Mouse (Mus musculus): ENCODE measurements at regions not wholly inside any gene's neighbourhood (a gene's known extent, or its start where the extent isn't known, plus 50 kb on each side); places are given as distances from the start of the nearest gene placed in this dataset.

DNA sequence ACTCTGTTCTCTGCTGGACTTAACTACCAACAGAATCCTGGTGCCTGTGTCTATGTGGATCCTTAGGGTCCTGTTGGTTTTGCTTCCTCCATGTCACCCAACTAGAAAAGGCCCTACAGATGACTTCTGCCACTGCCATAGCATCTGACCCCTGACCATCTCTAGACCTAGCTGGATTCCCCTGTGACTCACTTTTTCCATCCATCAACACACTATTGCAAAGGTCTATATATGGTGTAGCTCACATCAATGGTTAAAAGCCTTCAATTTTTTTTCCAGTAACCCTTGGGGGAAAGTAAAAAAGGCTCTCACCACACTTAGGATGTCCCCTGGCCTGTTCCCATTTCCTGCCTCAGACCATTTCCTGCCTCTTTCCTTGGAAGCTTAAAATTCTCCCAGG, 460.2 kb upstream of the Mki67 start:
- no peak for DNase-seq (ENCODE audit: low spot score)

GRCm38 (mm10) chr7:136180996-136181395, 464.8 kb upstream of the Mki67 start:
- no peak for DNase-seq (ENCODE audit: low spot score)

DNA sequence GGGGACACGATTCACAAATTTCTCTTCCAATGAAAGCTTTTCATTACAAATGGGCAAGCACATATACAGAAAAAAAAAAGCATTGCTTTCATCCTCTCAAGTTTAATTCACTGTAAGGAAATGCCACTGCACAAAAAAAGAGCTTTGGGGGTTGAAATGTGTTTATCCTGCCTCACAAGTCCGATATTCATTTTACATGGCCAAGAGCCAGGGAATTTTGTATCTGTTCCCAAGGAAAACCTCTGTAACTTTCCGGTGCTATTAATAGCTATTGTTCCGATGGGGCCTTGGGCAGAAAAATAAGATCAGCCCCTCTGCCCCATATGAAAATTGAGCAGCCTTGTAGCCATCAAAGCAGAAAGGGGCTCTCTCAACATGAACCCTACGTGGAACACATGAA, 465.9 kb upstream of the Mki67 start:
- no peak for DNase-seq (ENCODE audit: low spot score)

DNA sequence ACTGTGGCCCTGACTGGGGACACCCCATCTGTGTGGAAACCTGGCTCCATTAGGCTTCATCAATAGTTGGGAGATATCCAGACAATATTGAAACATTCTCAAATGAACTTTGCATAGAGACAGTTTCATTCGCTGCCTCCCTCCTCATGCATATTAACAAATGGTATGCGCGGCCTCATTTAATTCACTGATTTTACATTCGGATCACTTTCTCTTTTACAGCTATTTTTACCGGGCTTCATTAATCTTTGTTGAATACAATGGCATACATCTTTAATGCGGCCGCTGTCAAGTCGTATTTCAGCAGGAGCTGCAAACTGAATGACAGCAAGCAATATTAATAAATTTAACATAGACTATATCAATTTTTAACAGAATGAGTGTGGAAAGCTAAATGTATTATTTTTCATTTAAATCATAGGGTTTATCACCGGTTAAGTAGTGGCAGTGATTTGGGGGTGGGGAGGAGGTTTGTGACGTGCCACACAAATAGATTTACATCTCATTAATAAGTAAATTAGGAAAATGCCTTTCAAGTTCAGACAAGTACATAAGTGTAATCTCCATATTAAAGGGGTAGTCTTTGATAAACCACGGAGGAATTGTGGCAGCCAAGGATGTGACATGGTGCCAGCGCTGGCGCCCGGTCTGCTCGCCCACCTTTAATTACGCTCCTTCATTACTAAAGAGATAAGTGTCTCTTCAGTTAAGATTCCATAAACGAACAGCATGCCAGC, 480.4 kb upstream of the Mki67 start:
- DNase-seq (ENCODE audit: low spot score) = no peak

DNA sequence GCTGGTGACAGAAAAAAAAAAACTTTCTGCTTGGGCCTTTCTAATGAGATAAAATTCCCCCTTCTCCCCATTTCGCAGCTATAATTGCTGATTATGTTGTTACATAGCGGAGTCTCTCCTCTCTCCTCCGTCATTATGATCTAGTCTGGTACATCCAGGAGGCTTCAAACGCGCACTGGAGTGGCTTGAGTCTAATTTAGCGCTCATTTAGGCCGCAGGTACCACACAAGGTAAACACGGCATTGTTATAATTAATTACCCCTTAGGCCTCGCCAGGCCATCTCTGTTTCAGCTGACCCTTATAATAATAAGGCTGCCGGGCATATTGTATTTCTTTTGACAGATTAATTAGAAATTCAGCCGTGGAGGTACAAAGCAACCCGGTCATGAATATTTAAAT, 492.7 kb upstream of the Mki67 start:
- no peak for DNase-seq (ENCODE audit: low spot score)

- DNase-seq (ENCODE audit: low spot score) = no peak
These were observed 493.4 kb upstream of the Mki67 start for GRCm38 (mm10) chr7:136209299-136210171.

- no peak for DNase-seq (ENCODE audit: low spot score)
These were observed 496.3 kb upstream of the Mki67 start for GRCm38 (mm10) chr7:136212492-136212891.

GRCm38 (mm10) chr7:136213057-136213961, 497.1 kb upstream of the Mki67 start:
- DNase-seq (ENCODE audit: low spot score) = no peak

DNA sequence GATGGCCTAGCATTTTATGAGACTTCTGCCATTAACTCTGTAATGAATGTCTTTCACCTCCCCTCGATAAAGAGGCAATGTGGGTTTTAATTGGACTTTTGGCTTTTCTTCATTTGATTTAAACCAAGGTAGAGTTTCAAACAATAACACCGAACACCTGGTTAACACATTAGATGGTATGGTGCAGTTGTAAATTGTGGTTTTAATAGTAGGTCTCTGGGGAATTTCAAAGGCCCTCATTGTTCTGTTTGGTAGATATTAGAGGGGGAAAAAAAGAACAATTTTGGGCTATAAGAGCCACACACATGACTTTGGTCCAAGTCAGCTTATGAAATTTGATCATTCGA, 497.8 kb upstream of the Mki67 start:
- no peak for DNase-seq (ENCODE audit: low spot score)

DNA sequence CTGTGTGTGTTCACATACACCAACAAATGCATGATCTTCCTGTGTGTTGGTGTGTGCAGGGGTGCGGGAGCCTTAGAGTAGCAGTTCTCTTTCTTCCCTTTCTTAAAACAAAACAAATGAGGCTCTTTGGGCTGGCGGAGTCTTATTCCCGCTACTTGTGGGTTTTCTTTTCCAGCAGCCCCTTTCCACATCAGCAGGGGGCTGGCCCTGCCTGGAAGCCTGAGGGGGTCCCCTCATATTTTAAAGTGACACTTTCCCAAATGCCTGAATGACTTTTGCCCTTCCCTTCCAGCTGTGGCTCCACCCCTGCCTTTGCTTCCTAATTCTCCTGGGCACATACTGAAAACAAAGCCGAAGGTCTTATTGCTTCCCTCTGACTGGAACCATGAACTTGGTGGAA, 498.3 kb upstream of the Mki67 start:
- no peak for DNase-seq (ENCODE audit: low spot score)

DNA sequence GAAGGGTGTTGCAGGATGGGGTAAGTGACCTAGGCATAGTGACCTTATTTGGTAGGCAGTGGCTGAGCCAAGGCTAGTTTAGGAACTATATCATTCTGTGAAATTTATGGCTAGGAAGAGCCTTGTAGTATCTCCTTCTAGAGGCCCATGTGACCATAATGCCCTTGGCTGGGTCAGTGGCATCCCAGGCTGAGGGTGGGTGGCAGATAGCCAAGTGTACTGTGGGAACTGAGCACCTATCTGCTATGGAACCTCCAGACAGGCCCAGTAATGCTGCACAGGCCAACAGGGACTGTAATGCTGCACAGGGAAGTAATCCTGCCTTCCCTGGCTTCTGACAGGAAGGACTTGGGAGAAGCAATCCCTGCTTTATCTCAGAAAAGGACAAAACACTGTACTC, 500.6 kb upstream of the Mki67 start:
- DNase-seq (ENCODE audit: low spot score) = no peak

DNA sequence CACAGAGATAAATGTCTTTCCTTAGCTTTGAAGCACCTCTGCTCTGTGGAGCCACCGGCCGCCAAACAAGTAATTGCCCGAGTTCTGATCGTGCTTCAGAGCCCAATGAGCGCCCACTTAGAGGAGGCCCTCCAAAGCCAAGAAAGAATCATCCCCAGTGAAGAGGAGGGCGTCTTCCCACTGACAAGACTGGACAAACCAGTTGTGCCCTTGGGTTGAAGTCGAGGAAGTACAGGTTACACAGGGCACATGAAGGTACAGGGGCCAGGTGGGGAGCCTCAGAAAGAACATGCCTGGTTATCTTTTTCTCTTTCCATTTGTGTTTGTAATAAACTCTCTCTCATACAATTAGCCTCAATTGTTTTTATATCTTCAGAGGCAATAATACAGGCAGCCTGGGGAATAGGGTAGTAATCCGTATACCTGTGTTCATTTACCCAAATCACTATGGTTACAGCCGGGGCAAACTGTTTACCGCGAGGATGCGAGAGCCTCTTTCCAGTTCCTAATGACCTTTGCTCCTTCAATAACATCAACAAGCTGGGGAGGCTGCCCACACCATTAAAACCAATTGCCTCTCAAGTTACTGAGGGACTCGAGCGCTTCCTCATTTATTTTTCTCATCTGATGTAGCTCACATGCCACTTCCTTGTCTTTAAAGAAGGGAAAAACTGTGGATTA, 503.5 kb upstream of the Mki67 start:
- no peak for DNase-seq (ENCODE audit: low spot score)

DNA sequence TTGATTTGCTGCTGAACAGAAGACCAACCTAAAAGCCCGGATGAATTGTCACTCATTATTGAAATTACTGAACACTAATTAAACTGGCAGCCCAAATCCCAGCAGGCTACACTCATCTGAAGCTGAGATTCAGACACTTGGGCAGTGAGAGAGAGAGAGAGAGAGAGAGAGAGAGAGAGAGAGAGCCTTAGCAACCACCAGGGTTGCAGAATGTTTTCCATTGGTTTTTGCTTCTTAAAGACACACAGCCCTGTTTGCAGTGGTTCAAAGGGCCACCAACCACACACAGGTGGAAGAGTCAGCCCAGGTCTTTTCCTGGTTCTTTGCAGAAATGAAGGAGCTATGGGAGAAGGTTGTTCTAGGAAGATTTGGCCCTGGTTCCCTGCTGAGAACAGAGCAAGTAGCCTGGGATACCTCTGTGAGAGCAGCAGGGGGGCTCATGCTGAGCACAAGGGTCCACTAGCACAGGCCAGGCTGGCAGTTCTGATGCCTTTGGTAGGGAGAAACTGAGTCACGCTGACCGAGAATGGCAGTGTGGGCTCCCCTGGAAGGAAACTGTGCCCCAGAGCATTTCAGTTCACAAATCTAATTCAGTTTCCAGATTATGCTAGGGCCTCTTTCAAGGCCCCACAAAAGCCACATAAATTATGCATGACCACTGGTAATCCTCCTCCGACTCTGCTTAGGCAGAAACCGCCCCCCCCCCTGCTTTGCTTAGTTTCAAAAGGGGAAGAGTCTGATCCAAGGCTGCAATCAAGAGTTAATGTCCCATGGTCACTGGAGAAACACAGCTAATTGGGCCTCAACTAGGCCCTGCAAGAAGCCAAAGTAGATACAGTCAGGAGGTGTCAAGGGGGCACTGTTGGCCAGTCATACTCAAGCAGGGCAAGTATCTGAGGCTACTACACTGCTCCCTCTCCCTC, 504.3 kb upstream of the Mki67 start:
- DNase-seq (ENCODE audit: low spot score) = no peak

DNA sequence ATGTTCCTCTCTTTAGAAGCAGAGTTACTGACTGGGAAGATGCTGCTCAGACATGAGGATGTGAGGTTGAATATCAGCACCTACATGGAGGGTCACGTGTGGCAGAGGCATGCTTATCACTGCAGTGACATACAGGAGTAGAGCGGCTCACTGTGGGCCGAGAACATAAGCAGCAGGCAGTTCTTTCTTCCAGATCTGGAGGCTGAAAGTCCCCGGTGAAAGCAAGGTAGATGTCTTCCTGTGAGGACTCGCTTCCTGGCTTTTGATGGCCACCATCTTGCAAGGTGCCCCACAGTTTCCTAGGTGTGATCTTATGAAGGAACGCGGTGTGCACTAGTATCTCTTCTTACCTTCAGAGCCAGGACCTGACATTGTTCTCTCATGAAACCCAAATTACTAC, 505.5 kb upstream of the Mki67 start:
- DNase-seq (ENCODE audit: low spot score) = no peak

- no peak for DNase-seq (ENCODE audit: low spot score)
These were observed 509.9 kb upstream of the Mki67 start for GRCm38 (mm10) chr7:136226031-136226430.

GRCm38 (mm10) chr7:136228331-136228730, 512.2 kb upstream of the Mki67 start:
- no peak for DNase-seq (ENCODE audit: low spot score)

DNA sequence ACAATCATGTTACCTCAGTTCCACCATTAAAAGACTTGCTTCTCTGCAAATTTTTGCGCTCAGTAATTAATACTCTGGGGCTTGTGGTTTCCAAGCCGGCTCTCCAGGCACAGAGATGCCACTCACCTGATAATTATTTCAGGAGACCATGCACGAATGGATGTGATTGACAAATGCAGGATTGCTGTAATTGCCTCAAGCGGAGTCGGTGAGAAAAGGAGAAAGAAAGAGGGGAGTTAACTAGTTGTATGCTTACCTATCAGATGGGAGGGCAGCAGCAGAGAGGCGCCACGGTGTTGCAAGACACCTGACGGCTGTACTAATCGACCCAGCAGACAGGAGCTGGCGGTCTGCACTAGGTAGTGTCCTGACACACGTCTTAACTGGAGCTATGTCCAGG, 513.4 kb upstream of the Mki67 start:
- DNase-seq (ENCODE audit: low spot score) = no peak

- DNase-seq (ENCODE audit: low spot score) = no peak
These were observed 516.0 kb upstream of the Mki67 start for GRCm38 (mm10) chr7:136232177-136232576.

DNA sequence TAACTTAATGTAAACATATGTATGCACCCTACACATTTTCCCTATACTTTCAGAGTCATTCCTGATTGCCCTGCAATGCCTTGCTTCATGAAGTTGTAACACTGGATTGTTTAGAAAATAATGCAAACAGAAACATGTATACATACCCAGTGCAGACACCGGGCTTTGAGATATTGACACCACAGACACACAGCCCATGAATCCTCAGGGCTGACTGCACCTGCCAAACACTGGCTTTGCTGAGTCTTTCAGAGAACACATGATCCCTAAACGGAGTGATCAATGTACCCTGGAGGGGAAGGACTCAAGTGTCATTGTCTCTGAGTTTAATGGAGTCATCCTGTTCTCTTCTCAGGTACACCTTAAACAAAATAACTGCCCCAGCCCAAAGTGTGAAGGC, 519.4 kb upstream of the Mki67 start:
- no peak for DNase-seq (ENCODE audit: low spot score)

DNA sequence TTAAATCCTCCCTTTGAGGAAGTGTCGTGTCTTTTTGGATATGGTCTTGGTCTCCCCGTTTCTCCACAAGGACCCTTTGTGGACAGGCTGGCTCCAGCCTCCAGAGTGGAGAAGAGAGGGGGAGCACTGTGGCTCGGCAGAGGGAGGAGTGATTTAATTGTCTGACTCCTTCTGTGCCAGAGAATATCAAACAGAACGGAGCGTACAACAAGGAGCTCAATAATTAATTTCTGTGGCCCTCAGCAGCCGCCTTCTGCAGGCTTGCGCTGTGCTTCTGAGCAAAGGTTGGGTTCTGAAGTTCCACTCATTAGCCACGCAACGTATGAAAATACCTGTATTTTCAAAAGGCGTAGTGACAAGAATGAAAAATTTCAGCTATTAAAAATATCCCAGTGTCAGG, 520.2 kb upstream of the Mki67 start:
- DNase-seq (ENCODE audit: low spot score) = no peak

DNA sequence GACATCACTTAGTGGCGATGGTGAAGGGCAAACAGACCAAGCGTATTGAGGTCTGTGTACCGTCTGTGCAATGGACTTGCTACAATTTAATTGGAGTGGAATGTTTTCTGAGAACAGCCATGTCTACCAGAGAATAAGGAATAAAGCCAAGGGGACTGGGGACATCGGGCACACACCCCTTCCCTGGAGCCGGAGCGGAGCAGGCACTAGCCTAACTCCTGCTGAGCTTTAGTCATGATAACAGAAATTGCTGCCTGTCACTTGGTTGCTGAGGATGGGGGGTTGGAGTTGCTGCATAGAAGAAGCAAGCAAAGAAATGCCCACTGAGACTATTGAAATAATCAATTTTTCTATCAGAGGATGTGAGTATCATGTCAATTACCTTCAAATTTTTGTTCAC, 549.5 kb upstream of the Mki67 start:
- no peak for DNase-seq (ENCODE audit: low spot score)
